Mouse (Mus musculus) hindbrain, embryonic 16.5 days (tissue): ENCODE results near the gene Acin1. TPM values are rescaled to one million over a fixed set of nuclear protein-coding genes. Genes with fewer than 3 reads are reported as not detected.
A peak's percentile ranks its signal among the peaks of the same experiment; 100 is the strongest.

Experiments
- ATAC-seq: fragments of 200-750 bp; cut with Nextera tagmentation; 2 replicates; pipeline ENCODE4 v1.8.0; 2017; ENCODE audit warnings: moderate TSS enrichment, moderate library complexity
- H3K27ac ChIP-seq: fragments of 300-500 bp; sonication (generic); 2 replicates; pipeline ENCODE4 v1.5.1; 2014; ENCODE audit warnings: low read depth, mild to moderate bottlenecking, control low read depth, low read length, moderate library complexity
- H3K27me3 ChIP-seq: fragments of 300-500 bp; sonication (generic); replicated peaks from 2 replicates; pipeline ENCODE4 v1.6.1; 2014; ENCODE audit warnings: low read length; ENCODE audit not compliant: control insufficient read depth, insufficient read depth
- H3K36me3 ChIP-seq: fragments of 300-500 bp; sonication (generic); 2 replicates; pipeline ENCODE4 v1.6.1; 2014; ENCODE audit warnings: mild to moderate bottlenecking, low read length, moderate library complexity, mixed read lengths; ENCODE audit not compliant: control insufficient read depth, insufficient read depth
- H3K4me1 ChIP-seq: fragments of 300-500 bp; sonication (generic); 2 replicates; pipeline ENCODE4 v1.6.1; 2014; ENCODE audit warnings: low read depth, low read length; ENCODE audit not compliant: control insufficient read depth, insufficient read depth
- H3K4me2 ChIP-seq: fragments of 300-500 bp; sonication (generic); 2 replicates; pipeline ENCODE4 v1.6.1; 2014; ENCODE audit warnings: mild to moderate bottlenecking, low read length, control low read depth, moderate library complexity
- H3K4me3 ChIP-seq: fragments of 300-500 bp; sonication (generic); 2 replicates; pipeline ENCODE4 v1.5.1; 2014; ENCODE audit warnings: mild to moderate bottlenecking, low read length, control low read depth, moderate library complexity
- H3K9ac ChIP-seq: fragments of 300-500 bp; sonication (generic); 2 replicates; pipeline ENCODE4 v1.6.1; 2014; ENCODE audit warnings: low read depth, mild to moderate bottlenecking, control low read depth, low read length, moderate library complexity
- H3K9me3 ChIP-seq: fragments of 300-500 bp; sonication (generic); 2 replicates; pipeline ENCODE4 v1.6.1; 2014; ENCODE audit warnings: mild to moderate bottlenecking, low read length, moderate library complexity; ENCODE audit not compliant: control insufficient read depth
- WGBS: fragments of 180-500 bp; shearing (Covaris S2); extraction: QIAGEN DNeasy Blood & Tissue Kit; methylation state at CpG from one replicate; pipeline ENCODE4 v1.1.7; 2014; 5-methylcytosine and 5-hydroxymethylcytosine counted together
- polyA plus RNA-seq: library from polyadenylated mRNA; unstranded; fragments of >200 nt; fragmentation: Nextera tagmentation; extraction: Ambion mirVana; gene quantifications from 2 replicates; pipeline ENCODE4 v1.2.1, GENCODE M21; 2015

Gene Acin1
- polyA plus RNA-seq, 1 experiment from 2014 or later, result 89.5 TPM

- ATAC-seq, result no peak
- Histone ChIP-seq H3K4me3 (no peak overlapping the region), H3K36me3 (peaks cover 12% of the 10 kb centered on the region), H3K27me3 (no peaks in the 10 kb centered on the region), H3K9ac (no peak overlapping the region), H3K9me3 (no peaks in the 10 kb centered on the region), H3K4me1 (no peaks in the 10 kb centered on the region; the same call in 1 of the 2 replicates), H3K4me2 (no peak overlapping the region), H3K27ac (no peak overlapping the region)
- 82% methylated on average over 6 of the region's 6 CpGs for WGBS
Observed at GRCm38 (mm10) chr14:54610648-54611047, 76.1 kb downstream of the Acin1 start.

GRCm38 (mm10) chr14:54609962-54610361, 76.8 kb downstream of the Acin1 start:
- H3K27me3 ChIP-seq, result no peaks in the 10 kb centered on the region
- peaks cover 7% of the 10 kb centered on the region for H3K36me3 ChIP-seq
- H3K9me3 ChIP-seq, result no peaks in the 10 kb centered on the region
- ATAC-seq, result no peak
- 0 out of 2 replicates have a peak, but pooled peaks cover 3% of the 10 kb centered on the region for H3K4me1 ChIP-seq
- no peak overlapping the region for H3K4me3 ChIP-seq
- no peak overlapping the region for H3K9ac ChIP-seq
- no peak overlapping the region for H3K27ac ChIP-seq
- no peak overlapping the region for H3K4me2 ChIP-seq
- WGBS, result 80% methylated on average over 4 of the region's 4 CpGs

GRCm38 (mm10) chr14:54609245-54609644, 77.5 kb downstream of the Acin1 start:
- Histone ChIP-seq H3K9me3 (no peaks in the 10 kb centered on the region), H3K4me2 (no peak overlapping the region), H3K27ac (no peak overlapping the region), H3K9ac (no peak overlapping the region), H3K4me3 (no peak overlapping the region), H3K27me3 (no peaks in the 10 kb centered on the region), H3K4me1 (peaks cover 9% of the 10 kb centered on the region; the same call in 1 of the 2 replicates), H3K36me3 (peaks cover 7% of the 10 kb centered on the region)
- no peak for ATAC-seq
- WGBS, result 76% methylated on average over 4 of the region's 4 CpGs

GRCm38 (mm10) chr14:54607226-54607625, 79.5 kb downstream of the Acin1 start:
- peaks cover 16% of the 10 kb centered on the region for H3K4me1 ChIP-seq
- H3K9me3 ChIP-seq, result no peaks in the 10 kb centered on the region
- WGBS, result 32% methylated on average over 8 of the region's 8 CpGs
- no peaks in the 10 kb centered on the region for H3K27me3 ChIP-seq
- ATAC-seq, result no peak
- no peak overlapping the region for H3K9ac ChIP-seq
- H3K4me3 ChIP-seq, result no peak overlapping the region
- no peaks in the 10 kb centered on the region; the same call in 1 of the 2 replicates for H3K36me3 ChIP-seq
- H3K27ac ChIP-seq, result no peak overlapping the region
- no peak overlapping the region for H3K4me2 ChIP-seq

- Histone ChIP-seq H3K4me2 (peak within 1 kb of the TSS; percentile 65), H3K9me3 (no peaks in the 10 kb centered on the region), H3K4me1 (peaks cover 17% of the 10 kb centered on the region), H3K4me3 (peak within 1 kb of the TSS; percentile 49), H3K36me3 (no peaks in the 10 kb centered on the region), H3K27ac (peak within 1 kb of the TSS; percentile 63), H3K9ac (peak within 1 kb of the TSS; percentile 61), H3K27me3 (no peaks in the 10 kb centered on the region)
- ATAC-seq, result peak; percentile 29
- 0% methylated on average over 37 of the region's 39 CpGs for WGBS
Observed at GRCm38 (mm10) chr14:54605752-54606321, 80.9 kb downstream of the Acin1 start, which contains the start of gene 4931414P19Rik. Gene 4931414P19Rik, minus strand, starts transcription at chr14:54605993.

- ATAC-seq, result no peak
- Histone ChIP-seq H3K27ac (peak overlapping the region; percentile 98), H3K4me1 (peaks cover 17% of the 10 kb centered on the region), H3K9ac (no peak overlapping the region), H3K27me3 (no peaks in the 10 kb centered on the region), H3K4me2 (peak overlapping the region; percentile 66), H3K4me3 (peak overlapping the region; percentile 68), H3K36me3 (no peaks in the 10 kb centered on the region), H3K9me3 (no peaks in the 10 kb centered on the region)
- 79% methylated on average over 8 of the region's 8 CpGs for WGBS
Observed at GRCm38 (mm10) chr14:54603686-54604085, 83.0 kb downstream of the Acin1 start.

GRCm38 (mm10) chr14:54603038-54603654, 83.6 kb downstream of the Acin1 start:
- peak overlapping the region; percentile 98 for H3K27ac ChIP-seq
- peaks cover 17% of the 10 kb centered on the region for H3K4me1 ChIP-seq
- H3K27me3 ChIP-seq, result no peaks in the 10 kb centered on the region
- ATAC-seq, result peak; percentile 99
- no peaks in the 10 kb centered on the region for H3K36me3 ChIP-seq
- under 1% methylated on average over 33 of the region's 46 CpGs for WGBS
- H3K4me3 ChIP-seq, result peak overlapping the region; percentile 68
- H3K9ac ChIP-seq, result peak overlapping the region; percentile 85
- peak overlapping the region; percentile 66 for H3K4me2 ChIP-seq
- H3K9me3 ChIP-seq, result no peaks in the 10 kb centered on the region

GRCm38 (mm10) chr14:54602613-54603012, 84.1 kb downstream of the Acin1 start:
- no peak; the same call in 1 of the 2 replicates for ATAC-seq
- Histone ChIP-seq H3K36me3 (no peaks in the 10 kb centered on the region), H3K4me2 (peak overlapping the region; percentile 66), H3K9me3 (no peaks in the 10 kb centered on the region), H3K4me1 (peaks cover 17% of the 10 kb centered on the region), H3K4me3 (peak overlapping the region; percentile 68), H3K27me3 (no peaks in the 10 kb centered on the region), H3K27ac (peak overlapping the region; percentile 98), H3K9ac (peak overlapping the region; percentile 85; the same call in 1 of the 2 replicates)
- 35% methylated on average over 4 of the region's 4 CpGs for WGBS

GRCm38 (mm10) chr14:54601601-54602000, 85.1 kb downstream of the Acin1 start:
- Histone ChIP-seq H3K4me1 (peaks cover 17% of the 10 kb centered on the region), H3K36me3 (no peaks in the 10 kb centered on the region), H3K27me3 (no peaks in the 10 kb centered on the region), H3K27ac (no peak overlapping the region), H3K9ac (no peak overlapping the region), H3K4me2 (no peak overlapping the region), H3K9me3 (no peaks in the 10 kb centered on the region), H3K4me3 (no peak overlapping the region)
- ATAC-seq, result no peak
- 68% methylated on average over 2 of the region's 2 CpGs for WGBS
